Mouse (Mus musculus) effector memory CD4-positive, alpha-beta T cell, adult 5 months (primary cell): ENCODE results near the gene Pnp2. TPM values are rescaled to one million over a fixed set of nuclear protein-coding genes. Genes with fewer than 3 reads are reported as not detected.

Source experiments
- polyA plus RNA-seq: library from polyadenylated mRNA; unstranded; fragments of 100-300 nt; shearing (Covaris generic); gene quantifications from one replicate; pipeline ENCODE4 v1.2.1, GENCODE M21; 2017

Gene Pnp2
- not detected for polyA plus RNA-seq

GRCm38 (mm10) chr14:50955942-50956508 lies at the start of gene Pnp2:
Gene Pnp2, plus strand, starts transcription at chr14:50955992.

GRCm38 (mm10) chr14:50924281-50925064 lies 31.3 kb upstream of the Pnp2 start, which contains the start of the genes Osgep and Apex1:
Gene Osgep, minus strand, starts transcription at chr14:50924893.
Gene Apex1, plus strand, starts transcription at chr14:50924968.

GRCm38 (mm10) chr14:50930754-50931492 lies 24.9 kb upstream of the Pnp2 start, which contains the start of the genes Pip4p1 and Pnp:
Gene Pip4p1, minus strand, starts transcription at chr14:50930856.
Gene Pnp, plus strand, starts transcription at chr14:50931082.

GRCm38 (mm10) chr14:50943932-50944667 lies 11.7 kb upstream of the Pnp2 start, which contains the start of gene Gm49342:
Gene Gm49342, plus strand, starts transcription at chr14:50944517.

GRCm38 (mm10) chr14:51007152-51007801 lies 51.5 kb downstream of the Pnp2 start, which contains the start of gene Rnase10:
Gene Rnase10, plus strand, starts transcription at chr14:51007751.

Other genes with a start within 250 kb of the Pnp2 start
- gene Olfr748, start 248.6 kb upstream of the Pnp2 start, polyA plus RNA-seq, result 0.14 TPM
- gene Olfr749, start 210.9 kb upstream of the Pnp2 start, polyA plus RNA-seq, result 0.37 TPM
- 67.1 TPM for gene Ttc5, start 170.5 kb upstream of the Pnp2 start, polyA plus RNA-seq
- gene Ccnb1ip1, start 148.3 kb upstream of the Pnp2 start, polyA plus RNA-seq, result not detected
- gene Parp2, start 148.2 kb upstream of the Pnp2 start, polyA plus RNA-seq, result 49.1 TPM
- gene Tep1, start 85.4 kb upstream of the Pnp2 start, polyA plus RNA-seq, result 12.7 TPM
- 0.15 TPM for gene Klhl33, start 58.5 kb upstream of the Pnp2 start, polyA plus RNA-seq
- 86.7 TPM for gene Osgep, start 31.1 kb upstream of the Pnp2 start, polyA plus RNA-seq
- gene Apex1, start 31.0 kb upstream of the Pnp2 start, polyA plus RNA-seq, result 33.7 TPM
- gene Pip4p1, start 25.1 kb upstream of the Pnp2 start, polyA plus RNA-seq, result 126 TPM
- 34.9 TPM for gene Pnp, start 24.9 kb upstream of the Pnp2 start, polyA plus RNA-seq
- not detected for gene Gm49342, start 11.5 kb upstream of the Pnp2 start, polyA plus RNA-seq
- gene Rnase10, start 51.8 kb downstream of the Pnp2 start, polyA plus RNA-seq, result not detected
- gene Rnase9, start 85.9 kb downstream of the Pnp2 start, polyA plus RNA-seq, result not detected
- not detected for gene Rnase11, start 94.2 kb downstream of the Pnp2 start, polyA plus RNA-seq
- not detected for gene Rnase12, start 101.7 kb downstream of the Pnp2 start, polyA plus RNA-seq
- gene Olfr750, start 118.4 kb downstream of the Pnp2 start, polyA plus RNA-seq, result 0.11 TPM
- gene Rnase4, start 135.1 kb downstream of the Pnp2 start, polyA plus RNA-seq, result 7.6 TPM
- gene Ang, start 135.2 kb downstream of the Pnp2 start, polyA plus RNA-seq, result 2.7 TPM
- not detected for gene Eddm3b, start 158.4 kb downstream of the Pnp2 start, polyA plus RNA-seq
- gene Rnase6, start 167.9 kb downstream of the Pnp2 start, polyA plus RNA-seq, result 0.96 TPM
- not detected for gene Rnase1, start 190.8 kb downstream of the Pnp2 start, polyA plus RNA-seq
- not detected for gene Rnase2b, start 206.3 kb downstream of the Pnp2 start, polyA plus RNA-seq
- gene Ang2, start 243.2 kb downstream of the Pnp2 start, polyA plus RNA-seq, result not detected
- not detected for gene Ear14, start 247.4 kb downstream of the Pnp2 start, polyA plus RNA-seq